Mouse (Mus musculus): ENCODE results near the gene Slc17a1. TPM values are rescaled to one million over a fixed set of nuclear protein-coding genes. Genes with fewer than 3 reads are reported as not detected.

The Slc17a1 gene
- total RNA-seq, 2 experiments from 2014 or later, result not detected

DNA sequence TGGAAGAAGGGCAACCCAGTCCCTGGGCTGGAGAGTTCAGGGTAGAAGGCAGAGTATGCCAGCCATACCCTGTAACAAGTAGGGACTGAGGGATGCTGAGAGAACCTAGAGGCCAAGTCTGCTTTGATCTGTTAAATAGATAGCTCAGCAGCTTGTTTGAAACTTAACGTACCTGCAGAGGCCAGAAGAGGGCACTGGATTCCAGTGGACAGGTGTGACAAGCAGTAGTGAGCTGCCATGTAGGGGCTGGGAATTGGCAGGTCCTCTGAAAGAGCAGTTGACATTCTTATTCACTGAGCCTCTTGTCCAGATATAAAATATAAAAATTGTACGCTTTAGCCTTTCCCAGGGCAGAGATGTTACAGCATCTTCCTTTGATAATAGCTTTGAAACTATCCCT, 75.3 kb downstream of the Slc17a1 start:
- no peak for ATAC-seq (replicated peaks; ENCODE audit: poor library complexity)

Other genes starting within 250 kb of the Slc17a1 start
- gene Hist1h2be, start 246.6 kb upstream of the Slc17a1 start, total RNA-seq (2015), result 7.7 and 11.7 TPM in 2 replicates
- gene Hist1h2be, start 246.6 kb upstream of the Slc17a1 start, total RNA-seq (2017), result 85.8 and 90.5 TPM in 2 replicates
- 297 TPM in 2 replicates for gene Hist1h1e, start 245.2 kb upstream of the Slc17a1 start, total RNA-seq (2015)
- 260 and 272 TPM in 2 replicates for gene Hist1h1e, start 245.2 kb upstream of the Slc17a1 start, total RNA-seq (2017)
- gene Hist1h2ac, start 183.8 kb upstream of the Slc17a1 start, total RNA-seq (2015), result 17.1 and 19.7 TPM in 2 replicates
- 101 and 110 TPM in 2 replicates for gene Hist1h2ac, start 183.8 kb upstream of the Slc17a1 start, total RNA-seq (2017)
- 36.2 and 54.1 TPM in 2 replicates for gene Hist1h2bc, start 183.6 kb upstream of the Slc17a1 start, total RNA-seq (2015)
- gene Hist1h2bc, start 183.6 kb upstream of the Slc17a1 start, total RNA-seq (2017), result 196 and 235 TPM in 2 replicates
- gene Hist1h1t, start 171.9 kb upstream of the Slc17a1 start, total RNA-seq (2015), result not detected in 2 replicates
- gene Hist1h1t, start 171.9 kb upstream of the Slc17a1 start, total RNA-seq (2017), result 0.29 TPM in 1 of 2 replicates, not detected in the other
- 45.1 and 51.9 TPM in 2 replicates for gene Hist1h4c, start 169.3 kb upstream of the Slc17a1 start, total RNA-seq (2015)
- gene Hist1h4c, start 169.3 kb upstream of the Slc17a1 start, total RNA-seq (2017), result 238 and 311 TPM in 2 replicates
- gene Hfe, start 156.9 kb upstream of the Slc17a1 start, total RNA-seq (2015), result 15.9 and 16.6 TPM in 2 replicates
- gene Hfe, start 156.9 kb upstream of the Slc17a1 start, total RNA-seq (2017), result 6.0 and 8.7 TPM in 2 replicates
- gene Hist1h1c, start 128.9 kb upstream of the Slc17a1 start, total RNA-seq (2015), result 103 and 110 TPM in 2 replicates
- 686 and 791 TPM in 2 replicates for gene Hist1h1c, start 128.9 kb upstream of the Slc17a1 start, total RNA-seq (2017)
- 88.8 and 93.1 TPM in 2 replicates for gene Hist1h3c, start 122.1 kb upstream of the Slc17a1 start, total RNA-seq (2015)
- 555 and 756 TPM in 2 replicates for gene Hist1h3c, start 122.1 kb upstream of the Slc17a1 start, total RNA-seq (2017)
- gene Hist1h2bb, start 121.0 kb upstream of the Slc17a1 start, total RNA-seq (2015), result 232 TPM in 2 replicates
- 3,020 and 3,268 TPM in 2 replicates for gene Hist1h2bb, start 121.0 kb upstream of the Slc17a1 start, total RNA-seq (2017)
- 28.1 and 45.4 TPM in 2 replicates for gene Hist1h2ab, start 116.6 kb upstream of the Slc17a1 start, total RNA-seq (2015)
- gene Hist1h2ab, start 116.6 kb upstream of the Slc17a1 start, total RNA-seq (2017), result 2,397 and 3,405 TPM in 2 replicates
- 332 and 371 TPM in 2 replicates for gene Hist1h3b, start 115.5 kb upstream of the Slc17a1 start, total RNA-seq (2015)
- gene Hist1h3b, start 115.5 kb upstream of the Slc17a1 start, total RNA-seq (2017), result 579 and 647 TPM in 2 replicates
- gene Hist1h4b, start 110.7 kb upstream of the Slc17a1 start, total RNA-seq (2015), result 33.6 and 56.1 TPM in 2 replicates
- 548 and 759 TPM in 2 replicates for gene Hist1h4b, start 110.7 kb upstream of the Slc17a1 start, total RNA-seq (2017)
- gene Hist1h4a, start 106.5 kb upstream of the Slc17a1 start, total RNA-seq (2015), result 39.5 and 40.4 TPM in 2 replicates
- 492 and 698 TPM in 2 replicates for gene Hist1h4a, start 106.5 kb upstream of the Slc17a1 start, total RNA-seq (2017)
- gene Hist1h3a, start 105.4 kb upstream of the Slc17a1 start, total RNA-seq (2015), result 47.7 and 63.0 TPM in 2 replicates
- gene Hist1h3a, start 105.4 kb upstream of the Slc17a1 start, total RNA-seq (2017), result 393 and 612 TPM in 2 replicates
- 151 and 174 TPM in 2 replicates for gene Hist1h1a, start 104.1 kb upstream of the Slc17a1 start, total RNA-seq (2015)
- gene Hist1h1a, start 104.1 kb upstream of the Slc17a1 start, total RNA-seq (2017), result 2,111 and 2,271 TPM in 2 replicates
- not detected in 2 replicates for gene Trim38, start 97.8 kb upstream of the Slc17a1 start, total RNA-seq (2015)
- gene Trim38, start 97.8 kb upstream of the Slc17a1 start, total RNA-seq (2017), result 0.42 TPM in 1 of 2 replicates, not detected in the other
- not detected in 2 replicates for gene Slc17a2, start 60.8 kb upstream of the Slc17a1 start, total RNA-seq (2015)
- not detected in 2 replicates for gene Slc17a2, start 60.8 kb upstream of the Slc17a1 start, total RNA-seq (2017)
- gene Slc17a3, start 28.3 kb upstream of the Slc17a1 start, total RNA-seq (2015), result 0.39 TPM in 1 of 2 replicates, not detected in the other
- 0.10 TPM in 1 of 2 replicates, not detected in the other for gene Slc17a3, start 28.3 kb upstream of the Slc17a1 start, total RNA-seq (2017)
- gene Slc17a4, start 47.3 kb downstream of the Slc17a1 start, total RNA-seq (2015), result not detected in 2 replicates
- gene Slc17a4, start 47.3 kb downstream of the Slc17a1 start, total RNA-seq (2017), result 0.33 TPM in 1 of 2 replicates, not detected in the other
- not detected in 2 replicates for gene Hist1h2ba, start 66.4 kb downstream of the Slc17a1 start, total RNA-seq (2015)
- not detected in 2 replicates for gene Hist1h2ba, start 66.4 kb downstream of the Slc17a1 start, total RNA-seq (2017)
- gene Hist1h2aa, start 66.7 kb downstream of the Slc17a1 start, total RNA-seq (2015), result not detected in 2 replicates
- gene Hist1h2aa, start 66.7 kb downstream of the Slc17a1 start, total RNA-seq (2017), result not detected in 2 replicates
- gene Scgn, start 123.5 kb downstream of the Slc17a1 start, total RNA-seq (2015), result not detected in 2 replicates
- gene Scgn, start 123.5 kb downstream of the Slc17a1 start, total RNA-seq (2017), result not detected in 2 replicates

All from megakaryocyte progenitor cell, adult 5-6 weeks (primary cell).